Mouse (Mus musculus) thymus, adult 2 months (tissue): ENCODE measurements at regions not wholly inside any gene's neighbourhood (a gene's known extent, or its start where the extent isn't known, plus 50 kb on each side); places are given as distances from the start of the nearest gene placed in this dataset.

ENCODE experiments used
- DNase-seq: peaks from one replicate; pipeline ENCODE4 v3.0.0; 2021
- H3K27ac ChIP-seq: fragments of 200-500 bp; 2 replicates; pipeline ENCODE4 v1.5.1; 2012; ENCODE audit warnings: low read length, control low read depth; ENCODE audit not compliant: control insufficient read depth, insufficient read depth
- H3K27me3 ChIP-seq: fragments of 200-500 bp; 2 replicates; pipeline ENCODE4 v1.6.1; 2012; ENCODE audit warnings: mild to moderate bottlenecking, low read length, moderate library complexity, mixed read lengths; ENCODE audit not compliant: control insufficient read depth, insufficient read depth
- H3K36me3 ChIP-seq: fragments of 200-500 bp; 2 replicates; pipeline ENCODE4 v1.6.1; 2012; ENCODE audit warnings: mild to moderate bottlenecking, low read length, moderate library complexity; ENCODE audit not compliant: control insufficient read depth, insufficient read depth
- H3K4me1 ChIP-seq: fragments of 200-500 bp; replicated peaks from 2 replicates; pipeline ENCODE4 v1.6.1; 2012; ENCODE audit warnings: low read length; ENCODE audit not compliant: control insufficient read depth, insufficient read depth
- H3K4me3 ChIP-seq: fragments of 200-500 bp; 2 replicates; pipeline ENCODE4 v1.5.1; 2012; ENCODE audit warnings: mild to moderate bottlenecking, low read length, control low read depth, moderate library complexity; ENCODE audit not compliant: control insufficient read depth, insufficient read depth
- CTCF ChIP-seq: fragments of 200-500 bp; IDR thresholded peaks from 2 replicates; pipeline ENCODE4 v1.5.1; 2012; ENCODE audit warnings: mild to moderate bottlenecking, control low read depth, low read length, moderate library complexity, borderline replicate concordance; ENCODE audit not compliant: control insufficient read depth, poor library complexity, insufficient read depth; ENCODE audit errors: extremely low read depth
- POLR2A ChIP-seq: fragments of 200-500 bp; IDR thresholded peaks from 2 replicates; pipeline ENCODE4 v1.6.1; 2012; ENCODE audit warnings: mild to moderate bottlenecking, low read length, control low read depth, moderate library complexity; ENCODE audit not compliant: control insufficient read depth, poor library complexity, insufficient read depth; ENCODE audit errors: extremely low read depth
- WGBS: fragments of 180-500 bp; shearing (Covaris S2); methylation state at CpG from one replicate; pipeline ENCODE4 v1.1.7; 2018; 5-methylcytosine and 5-hydroxymethylcytosine counted together

DNA sequence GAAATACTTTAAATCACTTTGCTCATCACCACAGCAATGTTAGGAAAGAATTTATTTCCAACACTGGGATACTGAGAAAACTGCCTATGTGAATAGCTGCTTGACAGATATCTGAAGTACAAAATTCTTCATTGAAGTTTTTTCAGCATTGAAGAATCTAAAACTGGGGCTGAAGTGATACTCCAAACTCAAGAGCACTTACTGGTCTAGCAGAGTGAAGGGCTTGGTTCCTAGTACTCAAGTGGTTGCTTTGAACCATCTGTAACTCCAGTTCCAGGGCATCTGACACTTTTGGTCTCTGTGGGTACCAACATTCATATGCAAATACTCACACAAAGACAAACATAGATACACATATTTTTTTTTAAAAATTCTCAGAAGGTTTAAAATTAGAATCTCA lies 385.2 kb downstream of the Tex13c3 start:
- Histone ChIP-seq H3K27me3 (no peaks in the 10 kb centered on the region), H3K4me3 (no peak overlapping the region), H3K4me1 (no peaks in the 10 kb centered on the region), H3K36me3 (no peaks in the 10 kb centered on the region), H3K27ac (no peak overlapping the region)
- TF ChIP-seq CTCF: no peak
- no peak for TF ChIP-seq POLR2A
- DNase-seq: no peak

DNA sequence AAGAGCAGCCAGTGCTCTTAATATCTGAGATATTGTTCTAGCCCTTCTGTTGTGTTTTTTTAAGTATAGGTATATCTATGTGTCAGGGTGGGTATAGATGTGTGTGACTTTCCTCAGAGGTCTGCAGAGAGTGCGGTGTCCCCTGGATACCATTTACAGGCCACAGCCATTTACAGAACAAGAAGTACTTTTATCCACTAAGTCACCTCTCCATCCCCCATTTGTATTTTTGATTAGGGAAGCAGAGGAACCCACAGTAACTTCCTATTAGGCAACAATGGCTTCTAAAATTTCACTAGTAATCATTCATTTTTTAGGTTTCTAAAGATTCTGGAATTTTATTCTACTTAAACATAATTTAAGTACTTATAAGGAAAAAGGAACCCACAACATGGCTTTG lies 396.7 kb downstream of the Tex13c3 start:
- WGBS: 100% methylated on average over 1 of the region's 1 CpGs
- no peaks in the 10 kb centered on the region for H3K4me1 ChIP-seq
- no peak for TF ChIP-seq POLR2A
- TF ChIP-seq CTCF: no peak
- no peaks in the 10 kb centered on the region for H3K27me3 ChIP-seq
- no peak overlapping the region for H3K27ac ChIP-seq
- no peaks in the 10 kb centered on the region for H3K36me3 ChIP-seq
- no peak for DNase-seq
- H3K4me3 ChIP-seq: no peak overlapping the region

DNA sequence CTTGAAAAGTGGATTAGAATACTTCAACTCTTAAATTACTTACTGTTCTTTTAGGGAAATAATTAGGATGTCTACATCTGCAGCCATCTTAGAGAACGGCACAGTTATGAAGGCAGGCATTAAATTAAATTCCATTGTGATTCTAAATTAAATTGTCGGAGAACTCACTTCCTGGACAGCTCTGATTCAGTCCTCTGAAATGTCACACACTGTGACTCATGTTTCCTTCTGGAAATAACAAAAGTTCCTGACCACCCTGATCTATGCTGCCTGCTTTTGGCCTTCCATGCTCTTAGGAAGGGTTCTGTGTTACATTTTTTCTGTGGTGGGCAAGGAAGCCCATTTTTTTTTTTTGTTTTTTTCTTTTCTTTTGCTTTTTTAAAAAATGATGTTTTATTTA lies 401.1 kb downstream of the Tex13c3 start:
- DNase-seq: no peak
- TF ChIP-seq CTCF (no peak), POLR2A (no peak)
- H3K27ac ChIP-seq: no peak overlapping the region
- 89% methylated on average over 2 of the region's 2 CpGs for whole genome bisulfite sequencing
- no peaks in the 10 kb centered on the region for H3K27me3 ChIP-seq
- H3K36me3 ChIP-seq: no peaks in the 10 kb centered on the region
- H3K4me3 ChIP-seq: no peak overlapping the region
- H3K4me1 ChIP-seq: no peaks in the 10 kb centered on the region
